Comparison of ENCODE assay signal across 8 mouse cellular contexts in the genomic region with DNA sequence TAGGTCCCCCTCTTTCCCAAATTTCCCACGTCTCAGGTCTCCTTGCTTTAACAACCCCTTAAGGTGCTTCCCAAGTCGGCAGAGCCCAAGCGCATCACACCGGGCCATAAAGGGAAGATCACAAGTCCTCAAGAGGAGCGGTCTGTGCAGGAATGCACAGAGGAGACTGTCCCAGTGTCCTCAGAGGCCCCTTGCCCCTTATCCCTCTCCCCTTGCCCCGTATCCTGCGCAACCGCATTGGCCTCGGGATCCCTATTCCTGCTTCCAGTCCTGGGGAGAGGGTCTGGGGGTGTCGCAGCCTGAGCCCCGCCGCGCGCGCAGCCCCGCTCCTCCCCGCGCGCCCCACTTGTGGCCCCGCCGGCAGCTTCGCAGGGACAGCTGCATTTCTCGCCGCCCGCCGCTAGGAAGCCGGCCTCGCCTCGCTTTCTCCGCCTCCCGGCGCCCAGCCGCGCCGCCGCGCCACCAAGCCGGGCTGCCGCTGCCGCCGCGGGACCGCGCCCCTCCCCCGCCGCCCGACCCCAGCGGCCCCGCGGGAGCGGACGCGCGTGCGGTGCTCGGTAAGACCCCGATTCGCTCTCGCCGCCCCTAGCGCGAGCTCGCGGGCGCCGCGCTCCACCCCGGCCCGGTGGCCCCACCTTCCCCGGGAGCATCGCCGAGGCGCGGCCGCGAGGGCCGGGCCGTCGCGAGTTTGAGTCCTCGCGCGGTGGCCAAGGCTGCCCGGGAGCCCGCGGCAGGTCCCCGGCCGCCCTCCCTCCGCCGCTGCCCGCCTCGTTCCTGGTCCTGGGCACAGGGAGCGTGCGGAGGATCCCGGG. TPM values are rescaled to one million over a fixed set of nuclear protein-coding genes. Genes with fewer than 3 reads are reported as not detected.
DNase-seq lines count a peak whose midpoint lies in the region; ATAC-seq and TF ChIP-seq lines count a peak whose summit lies in the region.

No protein-coding gene starts in this region.

- DNase-seq in embryo, embryonic 11 days, result peak; percentile 91
- peak; percentile 84 to 88 for DNase-seq in heart, adult 18-20 months
- DNase-seq in kidney, adult 2 months, result peak; percentile 80
- peak; percentile 56 for DNase-seq in limb, embryonic 14.5 days (ENCODE audit: low spot score)
- peak in 1 of 2 experiments; percentile 76 for DNase-seq in spleen, adult 2 months (ENCODE audit: low read depth in 1 of 2, low spot score in 2 of 2)

- ATAC-seq in erythroblast, adult 5-6 weeks (replicated peaks; ENCODE audit: low FRiP score, poor library complexity, severe bottlenecking), result no peak
- ATAC-seq in limb, embryonic 14.5 days (ENCODE audit: low FRiP score, low read depth), result peak; percentile 68
- peak; percentile 76 for ATAC-seq in midbrain, embryonic 15.5 days (replicated peaks)

- no peaks in the 10 kb centered on the region for H3K36me3 ChIP-seq in erythroblast, embryonic 14.5 days (ENCODE audit: control insufficient read depth)
- no peaks in the 10 kb centered on the region for H3K36me3 ChIP-seq in kidney, adult 2 months (ENCODE audit: control insufficient read depth, insufficient read depth, low read length)
- no peaks in the 10 kb centered on the region; the same call in 1 of the 2 replicates for H3K36me3 ChIP-seq in limb, embryonic 14.5 days (ENCODE audit: control insufficient read depth, insufficient read depth, low read length)
- H3K36me3 ChIP-seq in midbrain, embryonic 15.5 days (replicated peaks), result no peaks in the 10 kb centered on the region
- no peaks in the 10 kb centered on the region for H3K36me3 ChIP-seq in spleen, adult 2 months (ENCODE audit: control insufficient read depth, insufficient read depth, low read length)

- H3K9me3 ChIP-seq in erythroblast, embryonic 14.5 days (ENCODE audit: control insufficient read depth, low read length), result peaks cover 3% of the 10 kb centered on the region; the same call in 1 of the 2 replicates
- no peaks in the 10 kb centered on the region for H3K9me3 ChIP-seq in limb, embryonic 14.5 days (ENCODE audit: control insufficient read depth, low read length)
- H3K9me3 ChIP-seq in midbrain, embryonic 15.5 days, result no peaks in the 10 kb centered on the region

- peak overlapping the region; percentile 96 for H3K9ac ChIP-seq in limb, embryonic 14.5 days (ENCODE audit: low read depth, low read length, severe bottlenecking)
- H3K9ac ChIP-seq in midbrain, embryonic 15.5 days, result peak overlapping the region; percentile 96

- H3K27ac ChIP-seq in kidney, adult 2 months (ENCODE audit: insufficient read depth, low read depth, low read length), result peak overlapping the region; percentile 95
- H3K27ac ChIP-seq in limb, embryonic 14.5 days (replicated peaks; ENCODE audit: low read depth, low read length), result peak overlapping the region; percentile 89
- H3K27ac ChIP-seq in midbrain, embryonic 15.5 days, result peak overlapping the region; percentile 85
- H3K27ac ChIP-seq in spleen, adult 2 months (ENCODE audit: insufficient read depth, low read length), result peak overlapping the region; percentile 62

- H3K4me3 ChIP-seq in erythroblast, embryonic 14.5 days (replicated peaks), result peak overlapping the region; percentile 46
- peak overlapping the region; percentile 83 for H3K4me3 ChIP-seq in kidney, adult 2 months (ENCODE audit: insufficient read depth, low read depth, low read length)
- H3K4me3 ChIP-seq in limb, embryonic 14.5 days (replicated peaks; ENCODE audit: low read length), result peak overlapping the region; percentile 83
- H3K4me3 ChIP-seq in midbrain, embryonic 15.5 days, result peak overlapping the region; percentile 85
- peak overlapping the region; percentile 69 for H3K4me3 ChIP-seq in spleen, adult 2 months (ENCODE audit: extremely low read depth, insufficient read depth, insufficient read length)

- no peak; the same call in 1 of the 2 replicates for TF ChIP-seq CTCF in kidney, adult 2 months (conservative IDR thresholded peaks at IDR 0.05; ENCODE audit: insufficient read depth, insufficient read length, low read depth, low read length)
- TF ChIP-seq CTCF in spleen, adult 2 months (IDR thresholded peaks at IDR 0.05; ENCODE audit: extremely low read depth, insufficient read depth, insufficient read length, insufficient replicate concordance), result peak; percentile 23; the same call in 1 of the 2 replicates

- H3K4me1 ChIP-seq in erythroblast, embryonic 14.5 days (ENCODE audit: control insufficient read depth), result peaks cover 11% of the 10 kb centered on the region
- H3K4me1 ChIP-seq in kidney, adult 2 months (ENCODE audit: control insufficient read depth, insufficient read depth, low read length), result no peaks in the 10 kb centered on the region; the same call in 1 of the 2 replicates
- H3K4me1 ChIP-seq in limb, embryonic 14.5 days (ENCODE audit: control insufficient read depth, insufficient read depth, low read length), result peaks cover 28% of the 10 kb centered on the region
- H3K4me1 ChIP-seq in midbrain, embryonic 15.5 days, result peaks cover 35% of the 10 kb centered on the region
- H3K4me1 ChIP-seq in spleen, adult 2 months (ENCODE audit: control insufficient read depth, insufficient read depth, insufficient read length), result peaks cover 9% of the 10 kb centered on the region

- peaks cover 87% of the 10 kb centered on the region for H3K27me3 ChIP-seq in erythroblast, embryonic 14.5 days (ENCODE audit: control insufficient read depth)
- no peaks in the 10 kb centered on the region for H3K27me3 ChIP-seq in kidney, adult 2 months (replicated peaks; ENCODE audit: control insufficient read depth, insufficient read depth, low read length)
- H3K27me3 ChIP-seq in limb, embryonic 14.5 days (ENCODE audit: control insufficient read depth, insufficient read depth, low read length), result 0 out of 2 replicates have a peak, but pooled peaks cover 10% of the 10 kb centered on the region
- H3K27me3 ChIP-seq in midbrain, embryonic 15.5 days (replicated peaks), result no peaks in the 10 kb centered on the region
- H3K27me3 ChIP-seq in spleen, adult 2 months (ENCODE audit: control insufficient read depth, insufficient read depth, low read length), result peaks cover 8% of the 10 kb centered on the region; the same call in 1 of the 2 replicates

- H3K4me2 ChIP-seq in limb, embryonic 14.5 days (replicated peaks; ENCODE audit: low read depth, low read length, severe bottlenecking), result peak overlapping the region; percentile 86
- H3K4me2 ChIP-seq in midbrain, embryonic 15.5 days, result peak overlapping the region; percentile 74

- WGBS in kidney, adult 2 months, result 1% methylated on average over 95 of the region's 95 CpGs
- under 1% methylated on average over 30 of the region's 95 CpGs for WGBS in limb, embryonic 14.5 days
- under 1% methylated on average over 80 of the region's 95 CpGs for WGBS in midbrain, embryonic 15.5 days
- WGBS in spleen, adult 2 months, result under 1% methylated on average over 85 of the region's 95 CpGs

- no peak for TF ChIP-seq POLR2A in kidney, adult 2 months (IDR thresholded peaks at IDR 0.05; ENCODE audit: low read depth, low read length)
- no peak for TF ChIP-seq POLR2A in limb, embryonic 14.5 days (IDR thresholded peaks at IDR 0.05; ENCODE audit: borderline replicate concordance, extremely low read depth, insufficient read depth, insufficient read length)
- TF ChIP-seq POLR2A in spleen, adult 2 months (IDR thresholded peaks at IDR 0.05; ENCODE audit: low read depth, low read length), result no peak

RNA-seq across cellular contexts. Expression of a gene that starts 1.1 kb away (rescaled TPM):
- 0.05 and 0.13 TPM in 2 replicates for polyA plus RNA-seq in erythroblast, embryonic 14.5 days (2012)
- 2.7 TPM in 1 of 2 replicates, not detected in the other for total RNA-seq in erythroblast, adult 5-6 weeks (2015; ENCODE audit: low replicate concordance)
- total RNA-seq in erythroblast, adult 5-6 weeks (2017; ENCODE audit: low replicate concordance), result 0.98 TPM in 1 of 2 replicates, not detected in the other
- total RNA-seq in heart, adult 18-20 months (2021), result 10 to 100 TPM; 40.0 to 43.8 TPM
- polyA plus RNA-seq in kidney, adult 2 months (2012; rRNA removed), result 16.5 and 18.5 TPM in 2 replicates
- polyA plus RNA-seq in limb, embryonic 14.5 days (2012; rRNA removed), result 40.6 and 44.5 TPM in 2 replicates
- 20.9 and 25.5 TPM in 2 replicates for polyA plus RNA-seq in limb, embryonic 14.5 days (2014; fragmentation: Nextera tagmentation; extraction: Ambion mirVana)
- 50.2 and 54.6 TPM in 2 replicates for polyA plus RNA-seq in midbrain, embryonic 15.5 days (2015; fragmentation: Nextera tagmentation; extraction: Ambion mirVana)
- polyA plus RNA-seq in spleen, adult 2 months (2012; rRNA removed), result 10.7 and 12.1 TPM in 2 replicates

RNA-seq across cellular contexts. Expression of a gene that starts 30.9 kb away (rescaled TPM):
- polyA plus RNA-seq in erythroblast, embryonic 14.5 days (2012), result 0.24 and 0.38 TPM in 2 replicates
- total RNA-seq in erythroblast, adult 5-6 weeks (2015; ENCODE audit: low replicate concordance), result 15.8 and 23.4 TPM in 2 replicates
- 7.9 and 11.7 TPM in 2 replicates for total RNA-seq in erythroblast, adult 5-6 weeks (2017; ENCODE audit: low replicate concordance)
- total RNA-seq in heart, adult 18-20 months (2021), result 10 to 100 TPM; 35.0 to 38.4 TPM
- polyA plus RNA-seq in kidney, adult 2 months (2012; rRNA removed), result 17.9 and 21.4 TPM in 2 replicates
- polyA plus RNA-seq in limb, embryonic 14.5 days (2012; rRNA removed), result 35.3 and 38.9 TPM in 2 replicates
- 42.7 and 44.1 TPM in 2 replicates for polyA plus RNA-seq in limb, embryonic 14.5 days (2014; fragmentation: Nextera tagmentation; extraction: Ambion mirVana)
- polyA plus RNA-seq in midbrain, embryonic 15.5 days (2015; fragmentation: Nextera tagmentation; extraction: Ambion mirVana), result 50.6 and 52.2 TPM in 2 replicates
- polyA plus RNA-seq in spleen, adult 2 months (2012; rRNA removed), result 14.2 and 15.5 TPM in 2 replicates

RNA-seq across cellular contexts. Expression of a gene that starts 51.8 kb away (rescaled TPM):
- polyA plus RNA-seq in erythroblast, embryonic 14.5 days (2012), result 15.5 and 18.3 TPM in 2 replicates
- 216 and 317 TPM in 2 replicates for total RNA-seq in erythroblast, adult 5-6 weeks (2015; ENCODE audit: low replicate concordance)
- 505 and 650 TPM in 2 replicates for total RNA-seq in erythroblast, adult 5-6 weeks (2017; ENCODE audit: low replicate concordance)
- total RNA-seq in heart, adult 18-20 months (2021), result 100 to 1,000 TPM in 1 of 2 experiments, 10 to 100 TPM in 1; 88.5 to 102 TPM
- polyA plus RNA-seq in kidney, adult 2 months (2012; rRNA removed), result 56.6 and 59.8 TPM in 2 replicates
- 524 and 556 TPM in 2 replicates for polyA plus RNA-seq in limb, embryonic 14.5 days (2012; rRNA removed)
- 338 and 354 TPM in 2 replicates for polyA plus RNA-seq in limb, embryonic 14.5 days (2014; fragmentation: Nextera tagmentation; extraction: Ambion mirVana)
- 229 and 241 TPM in 2 replicates for polyA plus RNA-seq in midbrain, embryonic 15.5 days (2015; fragmentation: Nextera tagmentation; extraction: Ambion mirVana)
- 106 and 133 TPM in 2 replicates for polyA plus RNA-seq in spleen, adult 2 months (2012; rRNA removed)

Comparison
In these comparisons a context has a peak if more than half of its experiments do, and no peak if none do; other contexts are left out.
1. RNA of a gene that starts 1.1 kb away (polyA plus RNA-seq): 50.2 to 54.6 TPM in midbrain, embryonic 15.5 days, 20.9 to 44.5 TPM in limb, embryonic 14.5 days, 16.5 to 18.5 TPM in kidney, adult 2 months and 10.7 to 12.1 TPM in spleen, adult 2 months; 0.05 to 0.13 TPM in erythroblast, embryonic 14.5 days; every median in the first group is over 10 times any median in the second.
2. RNA of a gene that starts 30.9 kb away (polyA plus RNA-seq): 50.6 to 52.2 TPM in midbrain, embryonic 15.5 days, 35.3 to 44.1 TPM in limb, embryonic 14.5 days, 17.9 to 21.4 TPM in kidney, adult 2 months and 14.2 to 15.5 TPM in spleen, adult 2 months; 0.24 to 0.38 TPM in erythroblast, embryonic 14.5 days; every median in the first group is over 10 times any median in the second.
3. Peak in every context shown above with its lines, with median percentiles within 50 percentile points of each other: H3K4me3 ChIP-seq and H3K27ac ChIP-seq.